Mouse (Mus musculus): ENCODE data around the gene Gys1.

The Gys1 gene

GRCm38 (mm10) chr7:45434203-45435015 is at the start of gene Gys1:
Gene Gys1 (plus strand): TSS chr7:45434844.
- DNase-seq, result peak; percentile 100

GRCm38 (mm10) chr7:45386077-45386476 is 48.6 kb upstream of the Gys1 start:
- no peak for DNase-seq

GRCm38 (mm10) chr7:45395129-45395541 is 39.5 kb upstream of the Gys1 start:
- DNase-seq, result no peak

GRCm38 (mm10) chr7:45395578-45396336 is 38.9 kb upstream of the Gys1 start, which contains the start of gene Snrnp70:
Gene Snrnp70 (minus strand): TSS chr7:45395742.
- DNase-seq, result peak; percentile 100

- peak; percentile 34 for DNase-seq
Measured at GRCm38 (mm10) chr7:45396337-45396775, 38.3 kb upstream of the Gys1 start.

- DNase-seq, result no peak
Measured at GRCm38 (mm10) chr7:45396787-45397186, 37.9 kb upstream of the Gys1 start.

GRCm38 (mm10) chr7:45401521-45402085 is 33.0 kb upstream of the Gys1 start:
- DNase-seq, result no peak

GRCm38 (mm10) chr7:45403532-45404261 is 30.9 kb upstream of the Gys1 start:
- DNase-seq, result peak; percentile 87

- peak; percentile 85 for DNase-seq
Measured at GRCm38 (mm10) chr7:45405091-45406075, 29.3 kb upstream of the Gys1 start, which contains the start of gene Kcna7. Gene Kcna7 (plus strand): TSS chr7:45405653.

GRCm38 (mm10) chr7:45406157-45407156 is 28.2 kb upstream of the Gys1 start:
- peak; percentile 44 for DNase-seq

GRCm38 (mm10) chr7:45407836-45408235 is 26.8 kb upstream of the Gys1 start:
- no peak for DNase-seq

- DNase-seq, result no peak
Measured at GRCm38 (mm10) chr7:45408351-45408750, 26.3 kb upstream of the Gys1 start.

- no peak for DNase-seq
Measured at GRCm38 (mm10) chr7:45408949-45409348, 25.7 kb upstream of the Gys1 start.

- no peak for DNase-seq
Measured at GRCm38 (mm10) chr7:45409497-45410163, 25.0 kb upstream of the Gys1 start.

GRCm38 (mm10) chr7:45412421-45412820 is 22.2 kb upstream of the Gys1 start:
- DNase-seq, result no peak

- DNase-seq, result peak; percentile 40
Measured at GRCm38 (mm10) chr7:45413113-45413863, 21.4 kb upstream of the Gys1 start, which contains the start of gene Ntf5. Gene Ntf5 (plus strand): TSS chr7:45413695.

- DNase-seq, result peak; percentile 56
Measured at GRCm38 (mm10) chr7:45413864-45414739, 20.5 kb upstream of the Gys1 start.

All from lung, postnatal 36 days (tissue).